ENCODE assay signal across 20 mouse cellular contexts in the genomic region with DNA sequence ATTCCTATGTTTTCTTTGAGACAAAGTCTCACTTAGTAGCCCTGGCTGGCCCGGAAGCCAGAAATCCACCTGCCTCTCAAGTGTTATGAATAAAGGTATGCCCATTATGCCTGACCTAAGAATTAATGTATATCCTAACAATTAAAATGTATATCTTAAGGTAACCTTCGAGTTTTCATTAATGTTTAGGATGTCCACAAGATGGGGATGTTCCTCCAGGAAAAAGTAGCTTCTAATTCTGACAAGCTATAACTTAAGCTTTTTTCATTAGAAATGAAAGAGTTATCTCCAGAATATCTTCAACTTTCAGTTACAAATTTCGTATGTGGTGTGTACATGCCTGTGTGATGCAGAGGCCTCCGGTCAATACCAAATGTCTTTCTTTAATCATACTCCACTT. TPM values are rescaled to one million over a fixed set of nuclear protein-coding genes. Genes with fewer than 3 reads are reported as not detected.
DNase-seq lines count a peak whose midpoint lies in the region; ATAC-seq and TF ChIP-seq lines count a peak whose summit lies in the region.
"Had no signal": no experiment of that assay in that cellular context is flagged by ENCODE, and none has a peak within 500 bp of the region (broad histone marks: within the 10 kb centered on the region; RNA-seq: fewer than 3 reads in every experiment).

No protein-coding gene starts in this region.

- DNase-seq in forebrain, postnatal 0 days: peak; percentile 11
- DNase-seq in lung, postnatal 0 days (ENCODE audit: low spot score): no peak
- DNase-seq in lung, postnatal 4 days: no peak
- no peak for DNase-seq in adrenal gland, postnatal 4 days (ENCODE audit: low spot score in 2 of 2)
- no peak for DNase-seq in heart, adult 18-20 months
- DNase-seq in adipocyte (ENCODE audit: low spot score): no peak
- DNase-seq: adrenal gland, postnatal 10 days; cerebellum, adult 8-10 months; kidney, postnatal 25 days; right cerebral cortex, postnatal 25 days; thymus, postnatal 14 days had no signal

- no peak for TF ChIP-seq EP300 in lung, postnatal 0 days (IDR thresholded peaks at IDR 0.05)

- H3K4me1 ChIP-seq in forebrain, postnatal 0 days (ENCODE audit: insufficient read depth): no peaks in the 10 kb centered on the region
- no peaks in the 10 kb centered on the region for H3K4me1 ChIP-seq in forebrain, embryonic 13.5 days
- H3K4me1 ChIP-seq in lung, postnatal 0 days (ENCODE audit: insufficient read depth, low read depth, low read length): no peaks in the 10 kb centered on the region
- H3K4me1 ChIP-seq: hindbrain, embryonic 13.5 days; limb, embryonic 10.5 days; lung, embryonic 15.5 days; neural tube, embryonic 13.5 days had no signal

- H3K9ac ChIP-seq in forebrain, postnatal 0 days: no peak overlapping the region
- no peak overlapping the region for H3K9ac ChIP-seq in forebrain, embryonic 13.5 days
- no peak overlapping the region for H3K9ac ChIP-seq in lung, postnatal 0 days (replicated peaks; ENCODE audit: low read depth)
- H3K9ac ChIP-seq: hindbrain, embryonic 13.5 days; lung, embryonic 15.5 days; neural tube, embryonic 13.5 days had no signal

- ATAC-seq in forebrain, postnatal 0 days: no peak
- ATAC-seq in forebrain, embryonic 13.5 days: no peak
- no peak for ATAC-seq in lung, postnatal 0 days
- ATAC-seq in activated CD4-positive, CD25-positive, alpha-beta regulatory T cell, adult 4 months: peak; percentile 28
- ATAC-seq: intestine, postnatal 0 days had no signal

- peaks cover 5% of the 10 kb centered on the region; the same call in 1 of the 2 replicates for H3K36me3 ChIP-seq in forebrain, postnatal 0 days (ENCODE audit: insufficient read depth)
- H3K36me3 ChIP-seq in forebrain, embryonic 13.5 days (ENCODE audit: poor library complexity, severe bottlenecking): peaks cover 51% of the 10 kb centered on the region
- peaks cover 13% of the 10 kb centered on the region; the same call in 1 of the 2 replicates for H3K36me3 ChIP-seq in lung, postnatal 0 days (ENCODE audit: insufficient read depth, low read length)

- H3K4me2 ChIP-seq in forebrain, postnatal 0 days (ENCODE audit: low read depth): no peak overlapping the region
- H3K4me2 ChIP-seq in forebrain, embryonic 13.5 days: no peak overlapping the region
- no peak overlapping the region for H3K4me2 ChIP-seq in lung, postnatal 0 days (replicated peaks; ENCODE audit: low read depth, low read length)
- H3K4me2 ChIP-seq: hindbrain, embryonic 13.5 days; liver, embryonic 11.5 days; lung, embryonic 15.5 days; neural tube, embryonic 13.5 days had no signal

- H3K9me3 ChIP-seq in forebrain, postnatal 0 days (ENCODE audit: low read length): no peaks in the 10 kb centered on the region
- no peaks in the 10 kb centered on the region for H3K9me3 ChIP-seq in forebrain, embryonic 13.5 days (replicated peaks)
- no peaks in the 10 kb centered on the region for H3K9me3 ChIP-seq in lung, postnatal 0 days (ENCODE audit: low read length)
- H3K9me3 ChIP-seq: hindbrain, embryonic 13.5 days; limb, embryonic 10.5 days; lung, embryonic 15.5 days; neural tube, embryonic 13.5 days had no signal

- 88% methylated on average over 4 of the region's 4 CpGs for WGBS in forebrain, postnatal 0 days
- WGBS in forebrain, embryonic 13.5 days: 94% methylated on average over 4 of the region's 4 CpGs
- 86% methylated on average over 4 of the region's 4 CpGs for WGBS in lung, postnatal 0 days

- no peak overlapping the region for H3K27ac ChIP-seq in forebrain, postnatal 0 days (ENCODE audit: low read depth, low read length)
- no peak overlapping the region for H3K27ac ChIP-seq in forebrain, embryonic 13.5 days
- no peak overlapping the region for H3K27ac ChIP-seq in lung, postnatal 0 days (ENCODE audit: low read length)
- H3K27ac ChIP-seq: hindbrain, embryonic 13.5 days; limb, embryonic 10.5 days; lung, embryonic 15.5 days; neural tube, embryonic 13.5 days had no signal

- peak; percentile 25; the same call in 1 of the 2 replicates for TF ChIP-seq CTCF in forebrain, postnatal 0 days (IDR thresholded peaks at IDR 0.05; ENCODE audit: low read depth)
- TF ChIP-seq CTCF in lung, postnatal 0 days (IDR thresholded peaks at IDR 0.05): peak; percentile 19; the same call in 1 of the 2 replicates

- no peak overlapping the region for H3K4me3 ChIP-seq in forebrain, postnatal 0 days (ENCODE audit: low read depth, low read length)
- no peak overlapping the region for H3K4me3 ChIP-seq in forebrain, embryonic 13.5 days
- H3K4me3 ChIP-seq in lung, postnatal 0 days (ENCODE audit: low read depth, low read length): no peak overlapping the region
- H3K4me3 ChIP-seq: erythroblast, embryonic 14.5 days; hindbrain, embryonic 13.5 days; limb, embryonic 10.5 days; lung, embryonic 15.5 days; neural tube, embryonic 13.5 days had no signal

- no peaks in the 10 kb centered on the region for H3K27me3 ChIP-seq in forebrain, postnatal 0 days (ENCODE audit: insufficient read depth, low read length)
- no peaks in the 10 kb centered on the region for H3K27me3 ChIP-seq in forebrain, embryonic 13.5 days
- no peaks in the 10 kb centered on the region for H3K27me3 ChIP-seq in lung, postnatal 0 days (replicated peaks; ENCODE audit: insufficient read depth, low read length)
- H3K27me3 ChIP-seq: hindbrain, embryonic 13.5 days; lung, embryonic 15.5 days; neural tube, embryonic 13.5 days had no signal

RNA-seq across cellular contexts. Expression of a gene that starts 13.8 kb away (rescaled TPM):
- total RNA-seq in forebrain, postnatal 0 days (2014; rRNA removed): 11.4 and 13.3 TPM in 2 replicates
- 8.2 and 8.3 TPM in 2 replicates for polyA plus RNA-seq in forebrain, postnatal 0 days (2015; fragmentation: Nextera tagmentation; extraction: Ambion mirVana)
- polyA plus RNA-seq in forebrain, embryonic 13.5 days (2015; fragmentation: Nextera tagmentation; extraction: Ambion mirVana): 43.4 and 44.8 TPM in 2 replicates
- 10.5 and 10.8 TPM in 2 replicates for polyA plus RNA-seq in lung, postnatal 0 days (2015; fragmentation: Nextera tagmentation; extraction: Ambion mirVana)
- 10 to 100 TPM; 13.9 to 17.7 TPM for polyA plus RNA-seq in activated CD4-positive, CD25-positive, alpha-beta regulatory T cell, adult 4 months (2017; shearing (Covaris generic))
- total RNA-seq in adrenal gland, postnatal 4 days (2021): 10 to 100 TPM; 21.9 to 24.3 TPM
- 1 to 10 TPM; 1.2 TPM for total RNA-seq in heart, adult 18-20 months (2021)

RNA-seq across cellular contexts. Expression of a gene that starts 13.9 kb away (rescaled TPM):
- 9.2 and 12.7 TPM in 2 replicates for total RNA-seq in forebrain, postnatal 0 days (2014; rRNA removed)
- 4.8 and 8.0 TPM in 2 replicates for polyA plus RNA-seq in forebrain, postnatal 0 days (2015; fragmentation: Nextera tagmentation; extraction: Ambion mirVana)
- 9.3 and 9.6 TPM in 2 replicates for polyA plus RNA-seq in forebrain, embryonic 13.5 days (2015; fragmentation: Nextera tagmentation; extraction: Ambion mirVana)
- polyA plus RNA-seq in lung, postnatal 0 days (2015; fragmentation: Nextera tagmentation; extraction: Ambion mirVana): 8.6 and 9.0 TPM in 2 replicates
- polyA plus RNA-seq in activated CD4-positive, CD25-positive, alpha-beta regulatory T cell, adult 4 months (2017; shearing (Covaris generic)): 10 to 100 TPM; 20.6 to 24.7 TPM
- total RNA-seq in adrenal gland, postnatal 4 days (2021): 10 to 100 TPM; 13.5 to 15.8 TPM
- total RNA-seq in heart, adult 18-20 months (2021): 1 to 10 TPM; 7.9 to 8.6 TPM

RNA-seq across cellular contexts. Expression of a gene that starts 40.8 kb away (rescaled TPM):
- total RNA-seq in forebrain, postnatal 0 days (2014; rRNA removed): 62.9 and 89.4 TPM in 2 replicates
- 27.0 and 36.6 TPM in 2 replicates for polyA plus RNA-seq in forebrain, postnatal 0 days (2015; fragmentation: Nextera tagmentation; extraction: Ambion mirVana)
- 20.8 and 24.8 TPM in 2 replicates for polyA plus RNA-seq in forebrain, embryonic 13.5 days (2015; fragmentation: Nextera tagmentation; extraction: Ambion mirVana)
- 2.6 and 3.0 TPM in 2 replicates for polyA plus RNA-seq in lung, postnatal 0 days (2015; fragmentation: Nextera tagmentation; extraction: Ambion mirVana)
- under 1 TPM; 0.48 to 0.90 TPM for polyA plus RNA-seq in activated CD4-positive, CD25-positive, alpha-beta regulatory T cell, adult 4 months (2017; shearing (Covaris generic))
- 10 to 100 TPM in 1 of 2 experiments, 1 to 10 TPM in 1; 9.3 to 10.6 TPM for total RNA-seq in adrenal gland, postnatal 4 days (2021)
- total RNA-seq in heart, adult 18-20 months (2021): 1 to 10 TPM; 5.1 to 5.7 TPM
- polyA plus RNA-seq: erythroblast, embryonic 14.5 days had no signal
